Mouse (Mus musculus) CH12.LX (cell line): ENCODE results near the gene Dexi. TPM values are rescaled to one million over a fixed set of nuclear protein-coding genes. Genes with fewer than 3 reads are reported as not detected.

Source experiments
- DNase-seq: peaks from one replicate; pipeline ENCODE4 v3.0.0-alpha.2; 2013; ENCODE audit errors: extremely low read depth
- H3K27ac ChIP-seq: 2 replicates; pipeline ENCODE4 v1.5.1; 2012; ENCODE audit warnings: low read depth, mild to moderate bottlenecking, control low read depth, moderate library complexity; ENCODE audit not compliant: insufficient read depth
- H3K27me3 ChIP-seq: replicated peaks from 2 replicates; pipeline ENCODE3; 2012; ENCODE audit warnings: inconsistent platforms
- H3K36me3 ChIP-seq, 2 experiments: replicated peaks in 1 of 2; 2 replicates each; pipeline versions ENCODE3 to v1.6.1; 2012; ENCODE audit warnings: inconsistent platforms in 1 of 2, low read length in 1 of 2, mild to moderate bottlenecking in 1 of 2, mixed read lengths in 1 of 2, moderate library complexity in 1 of 2; ENCODE audit not compliant: control insufficient read depth in 1 of 2, insufficient read depth in 1 of 2
- H3K4me1 ChIP-seq, 2 experiments: 2 replicates each; pipeline ENCODE4 v1.6.1; 2012; ENCODE audit warnings: inconsistent platforms in 1 of 2, moderate library complexity in 1 of 2; ENCODE audit not compliant: insufficient read depth in 2 of 2, control insufficient read depth in 1 of 2
- H3K4me2 ChIP-seq: 2 replicates; pipeline ENCODE4 v1.6.1; 2012; ENCODE audit warnings: low read depth, mild to moderate bottlenecking, control low read depth; ENCODE audit not compliant: poor library complexity, insufficient read depth, severe bottlenecking
- H3K4me3 ChIP-seq, 3 experiments: fragments of 150-350 bp in 1 of 3; sonication (generic) in 1 of 3; replicated peaks in 1 of 3; 2 replicates each; pipeline versions ENCODE3 to v1.5.1; 2011 to 2012; ENCODE audit warnings: low read depth in 2 of 3, low read length in 2 of 3, mild to moderate bottlenecking in 2 of 3, moderate library complexity in 2 of 3, control low read depth in 1 of 3, improper control_type of control experiment in 1 of 3, inconsistent platforms in 1 of 3, mixed read lengths in 1 of 3; ENCODE audit not compliant: poor library complexity in 1 of 3
- H3K79me2 ChIP-seq: replicated peaks from 2 replicates; pipeline ENCODE4 v1.6.1; 2012; ENCODE audit warnings: mild to moderate bottlenecking, moderate library complexity; ENCODE audit not compliant: control insufficient read depth, poor library complexity, insufficient read depth, severe bottlenecking; ENCODE audit errors: extremely low read depth
- H3K9ac ChIP-seq: 2 replicates; pipeline ENCODE4 v1.6.1; 2012; ENCODE audit warnings: low read depth, mild to moderate bottlenecking, control low read depth, moderate library complexity; ENCODE audit not compliant: insufficient read depth
- H3K9me3 ChIP-seq: replicated peaks from 2 replicates; pipeline ENCODE3; 2012; ENCODE audit warnings: low read length, inconsistent platforms, mixed read lengths
- BHLHE40 ChIP-seq: IDR thresholded peaks from 2 replicates; pipeline ENCODE4 v1.6.1; 2011; ENCODE audit warnings: mild to moderate bottlenecking, low read depth, low read length, improper control_type of control experiment
- CHD1 ChIP-seq: IDR thresholded peaks from 2 replicates; pipeline ENCODE4 v1.6.1; 2012; ENCODE audit warnings: low read depth, low read length, improper control_type of control experiment, inconsistent platforms
- CTCF ChIP-seq, 2 experiments: IDR thresholded peaks in 1 of 2; conservative IDR thresholded peaks in 1 of 2; 2 replicates each; pipeline ENCODE4 v1.5.1; 2011 to 2012; ENCODE audit warnings: low read depth in 2 of 2, low read length in 2 of 2, improper control_type of control experiment in 1 of 2, inconsistent platforms in 1 of 2, mild to moderate bottlenecking in 1 of 2, moderate library complexity in 1 of 2
- EP300 ChIP-seq: IDR thresholded peaks from 2 replicates; pipeline ENCODE4 v1.6.1; 2011; ENCODE audit warnings: low read length, improper control_type of control experiment
- ETS1 ChIP-seq: conservative IDR thresholded peaks from 2 replicates; pipeline ENCODE4 v1.6.1; 2012; ENCODE audit warnings: low read depth, mild to moderate bottlenecking, inconsistent platforms, low read length, improper control_type of control experiment, moderate library complexity
- GABPA ChIP-seq: IDR thresholded peaks from 2 replicates; pipeline ENCODE4 v1.6.1; 2012; ENCODE audit warnings: low read depth, low read length, improper control_type of control experiment, inconsistent platforms; ENCODE audit not compliant: insufficient replicate concordance
- JUND ChIP-seq: conservative IDR thresholded peaks from 2 replicates; pipeline ENCODE4 v1.6.1; 2011; ENCODE audit warnings: low read depth, low read length, improper control_type of control experiment
- MAFK ChIP-seq: IDR thresholded peaks from 2 replicates; pipeline ENCODE4 v1.6.1; 2011; ENCODE audit warnings: low read length, improper control_type of control experiment; ENCODE audit not compliant: insufficient replicate concordance
- MAX ChIP-seq: IDR thresholded peaks from 2 replicates; pipeline ENCODE4 v1.6.1; 2011; ENCODE audit warnings: low read length, improper control_type of control experiment
- MAZ ChIP-seq: IDR thresholded peaks from 2 replicates; pipeline ENCODE4 v1.6.1; 2012; ENCODE audit warnings: low read depth, mild to moderate bottlenecking, inconsistent platforms, low read length, improper control_type of control experiment, moderate library complexity
- MEF2A ChIP-seq: IDR thresholded peaks from 2 replicates; pipeline ENCODE4 v1.6.1; 2014; ENCODE audit warnings: low read depth, mild to moderate bottlenecking, inconsistent platforms, low read length, improper control_type of control experiment, borderline replicate concordance
- MYC ChIP-seq: IDR thresholded peaks from 2 replicates; pipeline ENCODE4 v1.6.1; 2011; ENCODE audit warnings: low read depth, mild to moderate bottlenecking, improper control_type of control experiment, low read length
- PAX5 ChIP-seq: IDR thresholded peaks from 2 replicates; pipeline ENCODE4 v1.6.1; 2012; ENCODE audit warnings: low read length, inconsistent platforms, mixed read lengths
- POLR2A ChIP-seq: IDR thresholded peaks from 2 replicates; pipeline ENCODE4 v1.6.1; 2011; ENCODE audit warnings: low read depth, mild to moderate bottlenecking, improper control_type of control experiment, low read length
- SMC3 ChIP-seq: IDR thresholded peaks from 2 replicates; pipeline ENCODE4 v1.6.1; 2011; ENCODE audit warnings: low read depth, low read length, improper control_type of control experiment
- TCF12 ChIP-seq: IDR thresholded peaks from 2 replicates; pipeline ENCODE4 v1.6.1; 2014; ENCODE audit warnings: low read depth, mild to moderate bottlenecking, inconsistent platforms, low read length, improper control_type of control experiment
- UBTF ChIP-seq: IDR thresholded peaks from 2 replicates; pipeline ENCODE4 v1.6.1; 2012; ENCODE audit warnings: low read depth, mild to moderate bottlenecking, inconsistent platforms, low read length, improper control_type of control experiment, moderate library complexity
- USF2 ChIP-seq: conservative IDR thresholded peaks from 2 replicates; pipeline ENCODE4 v1.6.1; 2011; ENCODE audit warnings: low read depth, low read length, improper control_type of control experiment
- ZKSCAN1 ChIP-seq: IDR thresholded peaks from 2 replicates; pipeline ENCODE4 v1.6.1; 2012; ENCODE audit warnings: low read depth, inconsistent platforms, low read length, improper control_type of control experiment, borderline replicate concordance
- ZNF384 ChIP-seq: IDR thresholded peaks from 2 replicates; pipeline ENCODE4 v1.6.1; 2012; ENCODE audit warnings: low read depth, low read length, improper control_type of control experiment, inconsistent platforms
- dilution Hi-C: fragments of 300-500 bp; cut with MboI; formaldehyde crosslinking; loops from 2 replicates; pipeline ENCODE4 v1.14.3; 2020; ENCODE audit warnings: low sequenced_read_pairs; ENCODE audit not compliant: extremely low pct_unique_long_range_greater_than_20kb, extremely low pct_ligation_motif_present
- in situ Hi-C: fragments of 300-500 bp; cut with MboI; formaldehyde crosslinking; loops from 3 replicates; pipeline ENCODE4 v1.14.3; 2019; ENCODE audit warnings: low sequenced_read_pairs, low pct_ligation_motif_present, low pct_unique_long_range_greater_than_20kb, mixed read lengths
- polyA plus RNA-seq: library from polyadenylated mRNA; unstranded; fragments of >175 nt; gene quantifications from 2 replicates; pipeline ENCODE4 v1.2.1, GENCODE M21; 2012; ENCODE audit warnings: low read depth; ENCODE audit not compliant: insufficient read length
- total RNA-seq, 2 experiments: library from RNA; depleted of rRNA; stranded (reverse); fragments of 300-350 nt in 1 of 2; fragments of >200 nt in 1 of 2; gene quantifications; 2 replicates each; pipeline ENCODE4 v1.2.3; 2012 to 2014

The Dexi gene
- total and polyA plus RNA-seq, 3 experiments: 11.3 to 19.6 (median 14.1) TPM

- H3K9me3 ChIP-seq: no peaks in the 10 kb centered on the region
Observed at GRCm38 (mm10) chr16:10508691-10509090, 34.2 kb downstream of the Dexi start.

GRCm38 (mm10) chr16:10507445-10507844, 35.4 kb downstream of the Dexi start:
- dilution Hi-C loops: no loop called here
- in situ Hi-C loops: no loop called here

More at GRCm38 (mm10) chr16:10508691-10509090, 34.2 kb downstream of the Dexi start:
- Histone ChIP-seq H3K9ac (no peak overlapping the region), H3K27me3 (no peaks in the 10 kb centered on the region)
- dilution Hi-C loops: no loop called here
- TF ChIP-seq MEF2A: peak; percentile 16; the same call in 1 of the 2 replicates
- 0 out of 2 replicates have a peak, but pooled peaks have one; percentile 18 for TF ChIP-seq POLR2A
- peak; percentile 64; the same call in 1 of the 2 replicates for TF ChIP-seq EP300
- TF ChIP-seq BHLHE40: peak; percentile 79
- peak; percentile 84 for TF ChIP-seq ETS1
- TF ChIP-seq MAX: 0 out of 2 replicates have a peak, but pooled peaks have one; percentile 25
- TF ChIP-seq TCF12: peak; percentile 48; the same call in 1 of the 2 replicates
- TF ChIP-seq MYC: no peak
- no peak for TF ChIP-seq ZNF384
- TF ChIP-seq, all 38 proteins: peak for 7
- H3K36me3 ChIP-seq: peaks cover 70 to 99% of the 10 kb centered on the region in 2 experiments
- H3K4me1 ChIP-seq: peaks cover 12 to 93% of the 10 kb centered on the region in 2 experiments
- H3K4me2 ChIP-seq: no peak overlapping the region
- H3K27ac ChIP-seq: 0 out of 2 replicates have a peak overlapping the region, but pooled peaks have one; percentile 0
- no peaks in the 10 kb centered on the region for H3K79me2 ChIP-seq
- in situ Hi-C loops: no loop called here
- DNase-seq: peak; percentile 75
- H3K4me3 ChIP-seq: no peak overlapping the region

GRCm38 (mm10) chr16:10503058-10503457, 39.8 kb downstream of the Dexi start:
- TF ChIP-seq SMC3 (peak; percentile 36; the same call in 1 of the 2 replicates), JUND (no peak), UBTF (no peak), CHD1 (no peak), CTCF (conservative IDR thresholded peaks at IDR 0.05 in 1 of 2, IDR thresholded peaks at IDR 0.05 in 1 of 2; ENCODE audit: low read depth in 2 of 2, low read length in 2 of 2) (peak; percentile 27 to 56; a peak in 3 of 4 replicates), MAFK (no peak)
- no peak overlapping the region for H3K27ac ChIP-seq
- H3K4me3 ChIP-seq: no peak overlapping the region
- dilution Hi-C loops: no loop called here
- no peak for DNase-seq
- in situ Hi-C loops: no loop called here
- no peaks in the 10 kb centered on the region for H3K79me2 ChIP-seq
- peaks cover 46 to 98% of the 10 kb centered on the region in 2 experiments for H3K36me3 ChIP-seq
- peaks cover 16 to 88% of the 10 kb centered on the region in 2 experiments for H3K4me1 ChIP-seq
- no peaks in the 10 kb centered on the region for H3K27me3 ChIP-seq
- no peak overlapping the region for H3K9ac ChIP-seq
- no peak overlapping the region for H3K4me2 ChIP-seq
- no peaks in the 10 kb centered on the region for H3K9me3 ChIP-seq

More at GRCm38 (mm10) chr16:10507445-10507844, 35.4 kb downstream of the Dexi start:
- TF ChIP-seq USF2 (no peak), CHD1 (no peak), GABPA (no peak), MYC (no peak), PAX5 (no peak), MAZ (no peak), ZKSCAN1 (no peak)
- TF ChIP-seq, all 38 proteins: peak for 0
- Histone ChIP-seq H3K27me3 (no peaks in the 10 kb centered on the region), H3K4me1 (peaks cover 10 to 89% of the 10 kb centered on the region in 2 experiments), H3K4me2 (no peak overlapping the region), H3K79me2 (no peaks in the 10 kb centered on the region), H3K36me3 (peaks cover 71 to 100% of the 10 kb centered on the region in 2 experiments), H3K9ac (no peak overlapping the region), H3K9me3 (no peaks in the 10 kb centered on the region), H3K4me3 (no peak overlapping the region), H3K27ac (no peak overlapping the region)
- DNase-seq: no peak
